Mouse (Mus musculus) c-Kit-positive CD71-negative TER-119-negative erythroid progenitor cells, embryonic 14.5 days (primary cell): ENCODE measurements around the gene Fut11.
A peak's percentile ranks its signal among the peaks of the same experiment; 100 is the strongest.

Source experiments
- DNase-seq: peaks from one replicate; pipeline ENCODE4 v3.0.0-alpha.2; 2013; ENCODE audit warnings: low read depth

The Fut11 gene

GRCm38 (mm10) chr14:20694884-20695760 is at the start of gene Fut11:
Gene Fut11 (plus strand): TSS chr14:20694968.
- peak; percentile 77 for DNase-seq

GRCm38 (mm10) chr14:20645547-20645946 is 49.2 kb upstream of the Fut11 start:
- no peak for DNase-seq

- DNase-seq, result no peak
Measured at GRCm38 (mm10) chr14:20646381-20646780, 48.4 kb upstream of the Fut11 start.

GRCm38 (mm10) chr14:20651000-20651399 is 43.8 kb upstream of the Fut11 start:
- no peak for DNase-seq

- DNase-seq, result no peak
Measured at GRCm38 (mm10) chr14:20651722-20652256, 43.0 kb upstream of the Fut11 start.

- no peak for DNase-seq
Measured at GRCm38 (mm10) chr14:20654690-20655421, 39.9 kb upstream of the Fut11 start.

GRCm38 (mm10) chr14:20655731-20656130 is 39.0 kb upstream of the Fut11 start:
- no peak for DNase-seq

- no peak for DNase-seq
Measured at GRCm38 (mm10) chr14:20656361-20656760, 38.4 kb upstream of the Fut11 start, which contains the start of gene Myoz1. Gene Myoz1 (minus strand): TSS chr14:20656540.

GRCm38 (mm10) chr14:20658326-20658725 is 36.4 kb upstream of the Fut11 start:
- DNase-seq, result no peak

- DNase-seq, result no peak
Measured at GRCm38 (mm10) chr14:20658902-20659301, 35.9 kb upstream of the Fut11 start.

- DNase-seq, result no peak
Measured at GRCm38 (mm10) chr14:20659687-20660086, 35.1 kb upstream of the Fut11 start.

GRCm38 (mm10) chr14:20660827-20661660 is 33.7 kb upstream of the Fut11 start:
- DNase-seq, result peak; percentile 97

- no peak for DNase-seq
Measured at GRCm38 (mm10) chr14:20661661-20662331, 33.0 kb upstream of the Fut11 start.

GRCm38 (mm10) chr14:20662740-20663139 is 32.0 kb upstream of the Fut11 start:
- no peak for DNase-seq

GRCm38 (mm10) chr14:20663601-20664000 is 31.2 kb upstream of the Fut11 start:
- no peak for DNase-seq

GRCm38 (mm10) chr14:20664436-20664835 is 30.3 kb upstream of the Fut11 start:
- no peak for DNase-seq

GRCm38 (mm10) chr14:20667469-20667868 is 27.3 kb upstream of the Fut11 start:
- DNase-seq, result no peak

GRCm38 (mm10) chr14:20668154-20668810 is 26.5 kb upstream of the Fut11 start, which contains the start of gene Synpo2l:
Gene Synpo2l (minus strand): TSS chr14:20668354.
- no peak for DNase-seq

- DNase-seq, result peak; percentile 64
Measured at GRCm38 (mm10) chr14:20672990-20673389, 21.8 kb upstream of the Fut11 start.

- DNase-seq, result no peak
Measured at GRCm38 (mm10) chr14:20673735-20674063, 21.1 kb upstream of the Fut11 start.
